ENCODE assay signal across 8 mouse cellular contexts in the genomic region with DNA sequence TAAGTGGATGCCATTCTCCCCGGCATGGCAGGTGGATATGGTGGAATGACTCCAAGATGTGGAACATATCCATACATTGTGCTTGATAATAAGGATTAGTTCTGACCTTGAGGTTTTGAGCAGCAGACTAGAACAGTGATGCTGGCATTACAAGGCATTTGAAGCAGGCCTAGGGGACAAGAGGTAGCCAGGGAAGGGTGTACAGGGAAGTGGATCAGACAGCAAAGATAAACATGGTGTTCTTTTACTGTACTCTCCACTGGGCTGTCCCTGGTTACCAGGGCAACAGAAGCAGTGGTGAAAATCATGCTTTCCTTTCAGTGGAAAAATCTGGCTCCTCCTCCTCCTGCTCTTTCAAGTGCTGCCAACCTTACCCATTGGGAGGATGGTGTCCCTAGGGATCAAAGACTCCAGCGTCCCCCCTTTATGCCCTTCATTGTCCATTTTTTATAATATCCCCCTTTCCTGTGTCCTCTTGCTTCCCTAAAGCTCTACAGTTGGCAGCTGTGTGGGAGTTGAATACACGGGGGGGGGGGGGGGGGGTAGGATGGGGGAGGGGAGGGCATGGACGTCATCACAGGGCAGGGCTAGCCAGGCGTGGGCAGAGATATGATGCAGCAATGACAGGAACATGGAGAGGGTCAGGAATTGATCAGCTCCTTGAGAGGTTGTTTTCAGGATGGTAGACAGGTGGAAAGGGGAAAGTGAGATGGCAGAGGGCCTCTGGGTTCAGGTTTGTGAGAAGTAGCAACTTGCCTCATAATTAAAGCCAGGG. TPM values are rescaled to one million over a fixed set of nuclear protein-coding genes. Genes with fewer than 3 reads are reported as not detected.
DNase-seq lines count a peak whose midpoint lies in the region; ATAC-seq lines count a peak whose summit lies in the region.

No protein-coding gene starts in this region.

- ATAC-seq in heart, embryonic 11.5 days (replicated peaks; ENCODE audit: insufficient number of reproducible peaks, low FRiP score, low TSS enrichment) = no peak
- peak; percentile 37 for ATAC-seq in forebrain, embryonic 13.5 days
- ATAC-seq in neural tube, embryonic 14.5 days (ENCODE audit: low read depth) = peak; percentile 42; the same call in 1 of the 2 replicates
- ATAC-seq in monocyte, adult 5-6 weeks (replicated peaks; ENCODE audit: insufficient number of reproducible peaks, low FRiP score, low TSS enrichment, poor library complexity, severe bottlenecking) = no peak

- no peaks in the 10 kb centered on the region for H3K36me3 ChIP-seq in heart, embryonic 11.5 days (ENCODE audit: control insufficient read depth, insufficient read depth, low read length)
- no peaks in the 10 kb centered on the region for H3K36me3 ChIP-seq in forebrain, embryonic 13.5 days (ENCODE audit: poor library complexity, severe bottlenecking)
- H3K36me3 ChIP-seq in neural tube, embryonic 14.5 days (ENCODE audit: control insufficient read depth, insufficient read depth, low read length) = no peaks in the 10 kb centered on the region

- WGBS in heart, embryonic 11.5 days (ENCODE audit: insufficient replicate concordance) = 54% methylated on average over 5 of the region's 5 CpGs
- 35% methylated on average over 5 of the region's 5 CpGs for WGBS in forebrain, embryonic 13.5 days
- 29% methylated on average over 5 of the region's 5 CpGs for WGBS in neural tube, embryonic 14.5 days

- H3K4me3 ChIP-seq in heart, embryonic 11.5 days (ENCODE audit: low read depth, low read length) = no peak overlapping the region
- no peak overlapping the region for H3K4me3 ChIP-seq in forebrain, embryonic 13.5 days
- 0 out of 2 replicates have a peak overlapping the region, but pooled peaks have one; percentile 3 for H3K4me3 ChIP-seq in neural tube, embryonic 14.5 days (ENCODE audit: low read depth, low read length)

- no peaks in the 10 kb centered on the region for H3K9me3 ChIP-seq in heart, embryonic 11.5 days (replicated peaks; ENCODE audit: control insufficient read depth, low read length)
- no peaks in the 10 kb centered on the region for H3K9me3 ChIP-seq in forebrain, embryonic 13.5 days (replicated peaks)
- no peaks in the 10 kb centered on the region for H3K9me3 ChIP-seq in neural tube, embryonic 14.5 days (ENCODE audit: control insufficient read depth, low read length)

- H3K27ac ChIP-seq in heart, embryonic 11.5 days (ENCODE audit: low read depth, low read length) = no peak overlapping the region
- H3K27ac ChIP-seq in forebrain, embryonic 13.5 days = peak overlapping the region; percentile 44; the same call in 1 of the 2 replicates
- no peak overlapping the region for H3K27ac ChIP-seq in neural tube, embryonic 14.5 days (ENCODE audit: low read depth, low read length)

- H3K27me3 ChIP-seq in heart, embryonic 11.5 days (ENCODE audit: control insufficient read depth, insufficient read depth, low read length) = no peaks in the 10 kb centered on the region
- H3K27me3 ChIP-seq in forebrain, embryonic 13.5 days = no peaks in the 10 kb centered on the region
- H3K27me3 ChIP-seq in neural tube, embryonic 14.5 days (ENCODE audit: control insufficient read depth, insufficient read depth, low read length) = no peaks in the 10 kb centered on the region; the same call in 1 of the 2 replicates

- H3K4me1 ChIP-seq in heart, embryonic 11.5 days (ENCODE audit: control insufficient read depth, insufficient read depth, low read length) = peaks cover 11% of the 10 kb centered on the region; the same call in 1 of the 2 replicates
- peaks cover 29% of the 10 kb centered on the region for H3K4me1 ChIP-seq in forebrain, embryonic 13.5 days
- H3K4me1 ChIP-seq in neural tube, embryonic 14.5 days (ENCODE audit: control insufficient read depth, insufficient read depth, low read length) = peaks cover 15% of the 10 kb centered on the region

- peak; percentile 95 for DNase-seq in heart, adult 11 months
- DNase-seq in MN1 (ENCODE audit: low spot score) = peak; percentile 66
- peak; percentile 41 to 53 for DNase-seq in layer of hippocampus, postnatal 36 days
- no peak for DNase-seq in embryo, embryonic 11 days

- H3K4me2 ChIP-seq in heart, embryonic 11.5 days = no peak overlapping the region; the same call in 1 of the 2 replicates
- peak overlapping the region; percentile 92 for H3K4me2 ChIP-seq in forebrain, embryonic 13.5 days
- H3K4me2 ChIP-seq in neural tube, embryonic 14.5 days (ENCODE audit: low read depth, low read length) = peak overlapping the region; percentile 92; the same call in 1 of the 2 replicates

- no peak overlapping the region for H3K9ac ChIP-seq in heart, embryonic 11.5 days (ENCODE audit: low read depth, low read length)
- H3K9ac ChIP-seq in forebrain, embryonic 13.5 days = no peak overlapping the region
- H3K9ac ChIP-seq in neural tube, embryonic 14.5 days (replicated peaks; ENCODE audit: low read depth, low read length) = no peak overlapping the region

RNA-seq across cellular contexts. Expression of a gene that starts 39.5 kb away (rescaled TPM):
- 70.4 and 85.1 TPM in 2 replicates for polyA plus RNA-seq in heart, embryonic 11.5 days (2014; fragmentation: Nextera tagmentation; extraction: Ambion mirVana)
- 31.8 and 33.2 TPM in 2 replicates for polyA plus RNA-seq in forebrain, embryonic 13.5 days (2015; fragmentation: Nextera tagmentation; extraction: Ambion mirVana)
- total RNA-seq in layer of hippocampus, postnatal 36 days (2021) = 10 to 100 TPM; 24.8 to 27.2 TPM
- 19.5 and 34.2 TPM in 2 replicates for polyA plus RNA-seq in neural tube, embryonic 14.5 days (2014; fragmentation: Nextera tagmentation; extraction: Ambion mirVana)
- 0.48 to 0.87 TPM (median 0.53 TPM) in 3 replicates for total RNA-seq in monocyte, adult 5-6 weeks (2017)

Comparison
In these comparisons a context has a peak if more than half of its experiments do, and no peak if none do; other contexts are left out.
1. ATAC-seq: peak in forebrain, embryonic 13.5 days (single experiment) and neural tube, embryonic 14.5 days (single experiment); none in heart, embryonic 11.5 days (single experiment) and monocyte, adult 5-6 weeks (single experiment).